Mouse (Mus musculus): ENCODE results near the gene Zranb3.

Zranb3 gene

DNA sequence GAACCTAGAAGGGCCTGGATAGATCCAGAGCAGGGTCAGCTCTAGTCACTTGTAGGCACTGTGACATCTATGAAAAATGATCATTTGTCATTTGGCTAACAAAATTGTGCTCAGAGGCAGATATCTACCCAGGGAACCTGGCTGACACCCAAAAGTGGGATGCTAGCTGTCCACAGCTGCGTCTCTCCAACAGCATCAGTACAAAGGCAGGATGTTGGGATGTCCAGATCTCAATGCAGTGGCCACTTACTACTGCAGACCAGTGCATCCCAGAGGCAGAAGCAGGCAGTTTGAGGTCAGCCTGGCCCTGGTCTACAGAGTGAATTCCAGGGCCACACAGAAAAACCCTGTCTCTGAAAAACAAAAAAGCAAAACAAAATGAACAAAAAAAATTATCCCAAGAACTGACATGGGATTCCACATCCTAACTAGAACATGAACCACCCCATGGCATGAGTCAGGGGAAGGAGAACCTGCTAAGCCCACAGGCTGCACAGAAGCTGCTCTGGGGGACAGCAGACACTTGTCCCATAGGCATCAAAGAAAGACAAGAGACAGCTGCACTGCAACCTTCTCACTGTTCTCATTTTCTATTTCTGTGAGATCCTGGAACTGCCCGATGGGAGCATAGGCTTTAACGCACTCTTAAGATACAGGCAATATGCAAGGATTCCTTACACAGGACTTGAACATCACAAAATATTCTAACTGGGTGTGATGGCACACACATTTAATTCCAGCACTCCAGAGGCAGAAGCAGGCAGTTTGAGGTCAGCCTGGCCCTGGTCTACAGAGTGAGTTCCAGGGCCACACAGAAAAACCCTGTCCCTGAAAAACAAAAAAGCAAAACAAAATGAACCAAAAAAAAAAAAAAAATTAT is 156.9 kb downstream of the Zranb3 start:
- no peak for DNase-seq (ENCODE audit: low spot score)

DNA sequence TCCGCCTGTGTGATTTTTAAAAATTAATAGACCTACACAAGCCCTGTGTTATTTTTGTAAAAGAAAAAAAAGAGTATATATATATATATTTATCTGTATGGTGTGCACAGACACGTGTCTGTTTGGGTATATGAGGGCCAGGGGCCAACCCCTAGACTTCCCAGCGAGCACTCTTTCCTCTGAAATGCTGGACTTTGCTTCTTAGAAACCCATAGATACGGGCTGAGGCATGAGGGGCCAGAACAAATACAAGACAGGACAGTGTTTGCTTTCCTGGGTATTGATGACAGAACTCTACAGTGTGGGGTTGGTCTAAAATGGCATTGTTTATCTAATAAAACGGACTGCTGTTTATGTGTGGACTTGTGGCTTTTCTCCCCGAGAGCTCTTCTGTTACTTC is 159.3 kb downstream of the Zranb3 start:
- DNase-seq (ENCODE audit: low spot score): peak; percentile 39

DNA sequence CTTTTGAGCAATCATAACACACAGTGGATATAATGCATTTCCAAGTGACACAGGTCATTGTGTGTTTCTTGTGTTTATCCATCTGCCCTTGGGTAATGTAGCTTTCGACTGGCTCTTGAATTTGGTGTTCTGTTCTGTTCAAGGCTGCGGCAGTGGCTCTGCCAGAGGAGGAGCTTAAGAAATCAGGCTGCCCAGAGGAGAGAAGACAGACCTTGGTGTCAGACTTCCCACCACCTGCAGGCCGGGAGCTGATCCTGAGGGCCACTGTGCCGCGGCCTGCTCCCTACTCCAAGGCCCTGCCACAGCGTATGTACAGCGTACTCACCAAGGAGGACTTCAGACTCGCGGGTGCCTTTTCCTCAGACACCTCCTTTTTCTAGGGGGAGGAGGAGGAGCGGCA is 160.6 kb downstream of the Zranb3 start:
- no peak for DNase-seq (ENCODE audit: low spot score)

DNA sequence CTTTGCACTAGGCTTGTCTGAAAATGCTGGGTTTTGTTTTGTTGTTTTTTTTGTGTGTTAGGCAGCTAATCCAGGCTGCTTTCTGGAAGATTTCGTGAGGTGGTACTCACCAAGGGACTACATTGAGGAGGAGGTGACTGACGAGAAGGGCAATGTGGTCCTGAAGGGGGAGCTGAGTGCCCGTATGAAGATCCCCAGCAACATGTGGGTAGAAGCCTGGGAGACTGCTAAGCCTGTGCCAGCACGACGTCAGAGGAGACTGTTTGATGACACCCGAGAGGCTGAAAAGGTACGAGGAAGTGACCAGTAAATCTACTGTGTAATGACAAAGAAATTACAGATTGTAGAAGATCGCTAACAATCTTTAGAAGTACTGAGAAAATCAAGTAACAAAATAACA is 165.6 kb downstream of the Zranb3 start:
- DNase-seq (ENCODE audit: low spot score): no peak

DNA sequence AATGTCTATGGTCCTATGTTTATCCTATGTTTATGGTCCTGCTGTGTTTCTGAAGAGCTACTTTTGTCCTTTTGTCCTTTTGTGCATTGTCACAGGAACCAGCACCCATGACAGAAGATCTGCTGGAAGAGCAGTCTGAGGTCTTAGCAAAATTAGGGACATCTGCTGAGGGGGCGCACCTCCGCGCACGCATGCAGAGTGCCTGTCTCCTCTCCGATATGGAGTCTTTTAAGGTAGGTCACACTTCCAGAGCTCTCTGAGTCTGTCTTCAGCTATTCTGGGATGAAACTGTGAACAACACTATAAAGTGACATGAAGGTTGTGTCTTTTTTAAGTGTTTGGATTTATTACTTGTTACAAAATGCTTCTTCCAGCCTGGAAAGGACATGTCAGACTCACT is 168.5 kb downstream of the Zranb3 start:
- no peak for DNase-seq (ENCODE audit: low spot score)

DNA sequence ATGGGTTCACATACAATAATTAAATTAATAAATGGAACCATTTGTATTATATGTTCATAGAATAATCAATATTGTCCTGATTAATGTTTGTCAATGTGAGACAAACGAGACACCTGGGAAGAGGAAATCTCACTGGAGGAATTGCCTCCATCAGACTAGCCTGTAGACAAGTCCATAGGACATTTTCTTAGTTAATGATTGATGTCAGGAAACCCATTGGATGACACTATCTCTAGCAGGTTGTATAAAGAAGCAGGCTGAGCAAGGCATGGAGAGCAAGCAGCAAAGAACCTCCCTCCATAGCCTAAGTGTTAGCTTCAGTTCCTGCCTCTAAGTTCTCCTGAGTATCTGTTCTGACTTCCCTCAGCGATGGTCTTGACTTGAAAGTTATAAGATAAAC is 169.4 kb downstream of the Zranb3 start:
- no peak for DNase-seq (ENCODE audit: low spot score)

DNA sequence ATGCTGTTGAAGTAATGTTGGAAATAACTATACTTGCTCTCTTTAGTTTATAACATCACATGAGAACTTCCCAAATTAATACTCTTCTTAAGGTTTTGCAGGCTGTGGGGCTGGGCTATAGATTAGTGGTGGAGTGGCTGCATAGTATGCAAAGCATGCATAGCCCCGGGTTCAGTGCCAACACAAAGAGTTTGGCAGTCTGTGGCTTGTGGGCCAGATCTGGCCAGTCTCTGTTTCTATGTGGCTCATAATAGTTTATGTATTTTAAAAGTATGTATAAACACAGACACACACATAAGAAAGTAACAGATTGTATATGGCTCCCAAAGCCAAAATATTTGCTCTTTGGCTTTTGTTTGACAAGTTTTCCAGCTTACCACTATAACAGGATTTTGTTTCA is 187.0 kb downstream of the Zranb3 start:
- no peak for DNase-seq (ENCODE audit: low spot score)

DNA sequence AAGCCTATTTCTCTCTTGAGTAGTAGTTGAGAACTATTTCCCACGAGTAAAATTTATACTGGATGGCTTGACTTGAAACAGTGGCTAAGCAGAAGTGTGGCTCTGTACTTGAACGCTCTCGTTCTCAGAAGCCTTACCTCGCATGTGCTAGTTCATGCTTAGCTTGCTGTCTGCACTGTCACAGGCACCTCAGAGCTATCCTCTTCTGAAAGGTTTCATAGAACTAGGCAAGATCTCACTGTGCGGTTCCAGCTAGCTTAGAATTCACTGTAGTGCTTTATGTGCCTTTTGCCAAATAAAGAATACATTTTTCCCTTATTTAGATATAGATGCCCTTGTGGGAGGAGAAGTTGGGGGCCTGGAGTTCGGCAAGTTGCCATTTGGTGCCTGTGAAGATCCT is 187.5 kb downstream of the Zranb3 start:
- DNase-seq (ENCODE audit: low spot score): no peak

DNA sequence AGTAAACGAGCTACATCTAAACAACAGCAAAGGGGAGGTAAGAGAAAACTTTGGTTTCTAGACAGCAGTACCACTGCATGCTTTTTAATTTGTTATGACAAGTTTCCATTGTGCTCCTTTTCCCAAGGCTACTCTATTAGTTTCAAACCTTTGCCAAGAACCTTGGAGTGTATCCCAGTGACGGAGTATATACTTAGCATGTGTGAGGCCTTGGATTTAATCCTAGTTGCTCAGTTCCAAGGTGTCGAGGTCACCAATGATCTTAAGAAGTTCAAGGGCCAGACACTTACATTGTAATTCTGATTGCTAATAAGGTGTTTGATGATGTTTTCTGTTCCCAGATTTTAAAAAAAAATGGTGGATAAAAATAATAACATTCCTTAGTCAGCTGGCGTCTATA is 189.7 kb downstream of the Zranb3 start:
- no peak for DNase-seq (ENCODE audit: low spot score)

DNA sequence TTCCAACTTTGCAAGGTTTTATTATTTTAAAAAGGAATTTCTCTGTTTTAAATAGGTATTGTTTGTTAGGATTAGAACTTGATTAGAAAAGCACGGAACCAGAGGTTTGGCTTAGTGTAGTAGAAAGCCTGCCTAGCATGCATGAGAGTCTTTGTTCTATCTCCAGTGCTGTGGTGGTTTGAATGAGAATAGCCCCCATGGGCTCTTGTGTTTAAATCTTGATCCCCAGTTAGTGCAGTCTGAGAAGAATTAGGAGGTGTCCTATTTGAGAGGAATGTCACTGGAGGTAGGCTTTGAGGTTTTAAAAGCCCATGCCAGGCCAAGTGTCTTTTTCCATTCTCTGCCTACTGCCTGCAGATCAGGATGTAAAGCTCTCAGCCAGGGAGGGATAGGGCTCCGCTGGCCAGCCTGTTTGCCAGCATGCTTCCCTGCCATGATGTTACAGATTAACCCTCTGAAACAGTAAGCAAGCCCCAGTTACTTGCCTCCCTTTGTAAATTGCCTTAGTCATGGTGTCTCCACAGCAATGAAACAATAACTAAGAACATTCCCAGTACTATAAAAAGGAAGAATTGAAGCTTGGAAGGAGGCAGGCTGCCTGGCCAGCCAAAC is 198.0 kb downstream of the Zranb3 start:
- DNase-seq (ENCODE audit: low spot score): peak; percentile 21

Measured in yolk sac, embryonic 10.5 days (tissue).